In the genomic region with DNA sequence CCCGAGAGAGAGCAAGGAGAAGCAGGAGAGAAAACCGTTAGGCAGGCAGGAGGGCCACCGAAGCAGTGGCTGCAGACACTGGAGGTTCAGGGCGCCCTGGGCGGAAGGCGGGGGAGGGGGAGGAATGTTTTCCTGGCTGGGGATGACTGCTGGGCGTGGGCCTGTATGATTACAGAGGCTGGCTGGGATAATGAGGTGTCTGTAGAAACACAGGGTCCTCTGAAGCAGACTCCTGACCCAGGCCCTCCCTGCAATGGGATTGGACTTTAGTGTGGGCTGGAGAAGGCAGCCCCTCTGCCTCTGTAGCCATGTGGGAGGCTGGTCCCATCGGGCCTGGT, we compare ENCODE assay signal across 8 mouse cellular contexts.
A peak's percentile ranks its signal among the peaks of the same experiment; 100 is the strongest.
DNase-seq lines count a peak whose midpoint lies in the region; ATAC-seq and TF ChIP-seq lines count a peak whose summit lies in the region.

No protein-coding gene starts in this region.

- no peaks in the 10 kb centered on the region; the same call in 1 of the 2 replicates for H3K36me3 ChIP-seq in midbrain, embryonic 11.5 days (ENCODE audit: control insufficient read depth, insufficient read depth, low read length)
- no peaks in the 10 kb centered on the region for H3K36me3 ChIP-seq in midbrain, embryonic 16.5 days (ENCODE audit: control insufficient read depth, insufficient read depth, low read length)
- no peaks in the 10 kb centered on the region for H3K36me3 ChIP-seq in embryonic facial prominence, embryonic 15.5 days
- no peaks in the 10 kb centered on the region for H3K36me3 ChIP-seq in intestine, embryonic 14.5 days (ENCODE audit: control insufficient read depth, insufficient read depth, low read length)
- no peaks in the 10 kb centered on the region for H3K36me3 ChIP-seq in lung, embryonic 14.5 days (ENCODE audit: insufficient read depth)

- H3K4me2 ChIP-seq in midbrain, embryonic 11.5 days: no peak overlapping the region
- no peak overlapping the region for H3K4me2 ChIP-seq in midbrain, embryonic 16.5 days (ENCODE audit: low read length)
- peak overlapping the region; percentile 26 for H3K4me2 ChIP-seq in embryonic facial prominence, embryonic 15.5 days (replicated peaks)
- H3K4me2 ChIP-seq in intestine, embryonic 14.5 days (ENCODE audit: low read length): no peak overlapping the region
- H3K4me2 ChIP-seq in lung, embryonic 14.5 days: peak overlapping the region; percentile 67

- ATAC-seq in midbrain, embryonic 11.5 days (ENCODE audit: low FRiP score): no peak
- ATAC-seq in midbrain, embryonic 16.5 days: no peak
- peak; percentile 61; the same call in 1 of the 2 replicates for ATAC-seq in embryonic facial prominence, embryonic 15.5 days (ENCODE audit: insufficient number of reproducible peaks, low FRiP score, low TSS enrichment, low read depth)
- ATAC-seq in intestine, embryonic 14.5 days (replicated peaks; ENCODE audit: low FRiP score, low TSS enrichment, low read depth): no peak
- ATAC-seq in lung, embryonic 14.5 days (ENCODE audit: insufficient read depth): peak; percentile 85

- no peak for DNase-seq in midbrain, embryonic 11.5 days (ENCODE audit: low spot score, missing footprints)
- no peak for DNase-seq in intestine, embryonic 14.5 days (ENCODE audit: low spot score)
- peak; percentile 92 for DNase-seq in lung, embryonic 14.5 days
- DNase-seq in right cerebral cortex, postnatal 10 days (ENCODE audit: low spot score in 2 of 2): no peak
- no peak for DNase-seq in right cerebral cortex, postnatal 14 days
- DNase-seq in cerebellum, postnatal 14 days: no peak

- peaks cover 19% of the 10 kb centered on the region for H3K4me1 ChIP-seq in midbrain, embryonic 11.5 days (ENCODE audit: control insufficient read depth, insufficient read depth, low read length)
- H3K4me1 ChIP-seq in midbrain, embryonic 16.5 days (ENCODE audit: control insufficient read depth, insufficient read depth, low read length): peaks cover 10% of the 10 kb centered on the region
- H3K4me1 ChIP-seq in embryonic facial prominence, embryonic 15.5 days: peaks cover 91% of the 10 kb centered on the region
- H3K4me1 ChIP-seq in intestine, embryonic 14.5 days (replicated peaks; ENCODE audit: control insufficient read depth, insufficient read depth, low read length): peaks cover 44% of the 10 kb centered on the region
- H3K4me1 ChIP-seq in lung, embryonic 14.5 days (ENCODE audit: insufficient read depth): peaks cover 71% of the 10 kb centered on the region

- H3K27ac ChIP-seq in midbrain, embryonic 11.5 days (ENCODE audit: low read depth, low read length): no peak overlapping the region
- no peak overlapping the region for H3K27ac ChIP-seq in midbrain, embryonic 16.5 days (ENCODE audit: low read length)
- H3K27ac ChIP-seq in embryonic facial prominence, embryonic 15.5 days (replicated peaks): peak overlapping the region; percentile 72
- H3K27ac ChIP-seq in intestine, embryonic 14.5 days (ENCODE audit: low read depth): peak overlapping the region; percentile 18; the same call in 1 of the 2 replicates
- H3K27ac ChIP-seq in lung, embryonic 14.5 days (ENCODE audit: low read depth): peak overlapping the region; percentile 88

- no peak for TF ChIP-seq CTCF in lung, embryonic 14.5 days (IDR thresholded peaks at IDR 0.05; ENCODE audit: low read depth)

- WGBS in midbrain, embryonic 11.5 days: 25% methylated on average over 8 of the region's 8 CpGs
- 29% methylated on average over 8 of the region's 8 CpGs for WGBS in midbrain, embryonic 16.5 days
- 19% methylated on average over 8 of the region's 8 CpGs for WGBS in embryonic facial prominence, embryonic 15.5 days
- WGBS in intestine, embryonic 14.5 days: 19% methylated on average over 8 of the region's 8 CpGs
- WGBS in lung, embryonic 14.5 days: 14% methylated on average over 8 of the region's 8 CpGs

- H3K27me3 ChIP-seq in midbrain, embryonic 11.5 days (ENCODE audit: control insufficient read depth, insufficient read depth, low read length): no peaks in the 10 kb centered on the region
- H3K27me3 ChIP-seq in midbrain, embryonic 16.5 days (ENCODE audit: control insufficient read depth, insufficient read depth, low read depth, low read length): peaks cover 5% of the 10 kb centered on the region; the same call in 1 of the 2 replicates
- no peaks in the 10 kb centered on the region for H3K27me3 ChIP-seq in embryonic facial prominence, embryonic 15.5 days
- no peaks in the 10 kb centered on the region for H3K27me3 ChIP-seq in intestine, embryonic 14.5 days (replicated peaks; ENCODE audit: control insufficient read depth, insufficient read depth, low read length)
- H3K27me3 ChIP-seq in lung, embryonic 14.5 days (ENCODE audit: insufficient read depth, low read length): no peaks in the 10 kb centered on the region

- H3K9ac ChIP-seq in midbrain, embryonic 11.5 days (ENCODE audit: low read length): peak overlapping the region; percentile 37; the same call in 1 of the 2 replicates
- H3K9ac ChIP-seq in midbrain, embryonic 16.5 days (ENCODE audit: low read depth, low read length): no peak overlapping the region
- no peak overlapping the region for H3K9ac ChIP-seq in embryonic facial prominence, embryonic 15.5 days
- H3K9ac ChIP-seq in intestine, embryonic 14.5 days (ENCODE audit: low read length): peak overlapping the region; percentile 17; the same call in 1 of the 2 replicates
- peak overlapping the region; percentile 58 for H3K9ac ChIP-seq in lung, embryonic 14.5 days

- H3K9me3 ChIP-seq in midbrain, embryonic 11.5 days (ENCODE audit: control insufficient read depth, low read length): no peaks in the 10 kb centered on the region
- H3K9me3 ChIP-seq in midbrain, embryonic 16.5 days (replicated peaks; ENCODE audit: control insufficient read depth, low read length, poor library complexity, severe bottlenecking): no peaks in the 10 kb centered on the region
- H3K9me3 ChIP-seq in embryonic facial prominence, embryonic 15.5 days (replicated peaks): no peaks in the 10 kb centered on the region
- no peaks in the 10 kb centered on the region for H3K9me3 ChIP-seq in intestine, embryonic 14.5 days (ENCODE audit: control insufficient read depth, low read length)
- H3K9me3 ChIP-seq in lung, embryonic 14.5 days (ENCODE audit: low read depth, low read length): no peaks in the 10 kb centered on the region

- no peak overlapping the region for H3K4me3 ChIP-seq in midbrain, embryonic 11.5 days (ENCODE audit: low read depth, low read length)
- no peak overlapping the region for H3K4me3 ChIP-seq in midbrain, embryonic 16.5 days (ENCODE audit: low read depth, low read length)
- H3K4me3 ChIP-seq in embryonic facial prominence, embryonic 15.5 days (replicated peaks): peak overlapping the region; percentile 20
- H3K4me3 ChIP-seq in intestine, embryonic 14.5 days (ENCODE audit: low read depth, low read length): no peak overlapping the region
- peak overlapping the region; percentile 39 for H3K4me3 ChIP-seq in lung, embryonic 14.5 days (ENCODE audit: low read depth, low read length)

Comparison
In these comparisons a context has a peak if more than half of its experiments do, and no peak if none do; other contexts are left out.
1. H3K9ac ChIP-seq: peak in midbrain, embryonic 11.5 days (single experiment), intestine, embryonic 14.5 days (single experiment) and lung, embryonic 14.5 days (single experiment); none in midbrain, embryonic 16.5 days (single experiment) and embryonic facial prominence, embryonic 15.5 days (single experiment).
2. ATAC-seq: peak in embryonic facial prominence, embryonic 15.5 days (single experiment) and lung, embryonic 14.5 days (single experiment); none in midbrain, embryonic 11.5 days (single experiment), midbrain, embryonic 16.5 days (single experiment) and intestine, embryonic 14.5 days (single experiment).
3. H3K27ac ChIP-seq: peak in embryonic facial prominence, embryonic 15.5 days (single experiment), intestine, embryonic 14.5 days (single experiment) and lung, embryonic 14.5 days (single experiment); none in midbrain, embryonic 11.5 days (single experiment) and midbrain, embryonic 16.5 days (single experiment).
4. H3K4me2 ChIP-seq: peak in embryonic facial prominence, embryonic 15.5 days (single experiment) and lung, embryonic 14.5 days (single experiment); none in midbrain, embryonic 11.5 days (single experiment), midbrain, embryonic 16.5 days (single experiment) and intestine, embryonic 14.5 days (single experiment).
5. H3K4me3 ChIP-seq: peak in embryonic facial prominence, embryonic 15.5 days (single experiment) and lung, embryonic 14.5 days (single experiment); none in midbrain, embryonic 11.5 days (single experiment), midbrain, embryonic 16.5 days (single experiment) and intestine, embryonic 14.5 days (single experiment).